Mouse (Mus musculus) heart, postnatal 10 days (tissue): ENCODE results near the gene Grk6. TPM values are rescaled to one million over a fixed set of nuclear protein-coding genes. Genes with fewer than 3 reads are reported as not detected.

ENCODE experiments used
- DNase-seq, 2 experiments: peaks; one replicate each; pipeline ENCODE4 v3.0.0; 2021
- intact Hi-C: fragments of 180-260 bp; cut with DNase I; formaldehyde crosslinking; loops from one replicate; pipeline ENCODE4 v1.15.1; 2025
- total RNA-seq, 2 experiments: library from RNA; stranded (reverse); gene quantifications; 2 replicates each; pipeline ENCODE4 v1.2.3; 2021

The Grk6 gene
- total RNA-seq = 10 to 100 TPM; 26.3 to 28.5 TPM

DNA sequence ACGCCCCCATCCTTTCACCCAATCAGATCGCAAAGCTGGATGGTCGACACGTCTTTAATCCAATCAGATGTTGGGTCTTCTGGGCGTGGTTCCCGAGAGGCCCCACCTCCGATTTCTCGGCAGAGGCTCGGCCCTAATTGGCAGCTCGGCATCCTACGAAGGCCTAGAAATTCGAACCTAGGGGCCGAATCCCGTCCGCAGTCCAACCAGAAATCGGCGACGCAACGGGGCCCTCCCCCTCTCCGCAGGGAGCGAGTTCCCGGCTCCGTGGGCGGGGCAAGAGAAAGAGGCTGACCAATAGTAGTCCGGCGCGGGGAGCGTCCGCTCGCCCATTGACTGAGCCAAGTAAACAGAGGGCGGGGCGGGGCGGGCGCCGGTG is at the start of gene Grk6:
Grk6 (plus strand) TSS at position 136 of the 379 bp plus-strand sequence.
- intact Hi-C loops = loop anchor here (10.0 kb wide), 1 partner anchor 230 kb away; no protein-coding TSS in a partner anchor
- DNase-seq = peak; percentile 99 to 100

DNA sequence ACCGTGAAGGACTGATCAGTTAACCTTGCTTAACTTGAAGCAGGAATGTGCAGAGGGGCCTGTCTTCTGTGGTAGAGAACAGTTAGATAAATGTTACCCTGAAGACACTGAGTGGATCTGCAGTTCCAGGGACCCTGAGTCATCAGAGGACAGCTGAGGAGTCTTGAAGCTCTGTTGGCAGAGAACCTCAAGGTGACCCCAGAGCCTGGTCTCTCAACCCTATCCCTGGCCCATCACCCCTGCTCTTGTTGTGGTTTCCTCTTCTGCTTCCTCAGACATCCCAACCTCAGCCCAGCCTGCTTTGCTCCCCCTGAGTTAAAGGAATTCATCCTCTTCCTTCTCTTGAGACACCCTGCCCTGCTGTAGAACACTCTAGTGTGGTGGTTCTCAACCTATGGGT is 46.8 kb upstream of the Grk6 start, which contains the start of gene Slc34a1:
Slc34a1 (plus strand) TSS at position 100 of the 400 bp plus-strand sequence.
- intact Hi-C loops = no loop called here
- no peak for DNase-seq

DNA sequence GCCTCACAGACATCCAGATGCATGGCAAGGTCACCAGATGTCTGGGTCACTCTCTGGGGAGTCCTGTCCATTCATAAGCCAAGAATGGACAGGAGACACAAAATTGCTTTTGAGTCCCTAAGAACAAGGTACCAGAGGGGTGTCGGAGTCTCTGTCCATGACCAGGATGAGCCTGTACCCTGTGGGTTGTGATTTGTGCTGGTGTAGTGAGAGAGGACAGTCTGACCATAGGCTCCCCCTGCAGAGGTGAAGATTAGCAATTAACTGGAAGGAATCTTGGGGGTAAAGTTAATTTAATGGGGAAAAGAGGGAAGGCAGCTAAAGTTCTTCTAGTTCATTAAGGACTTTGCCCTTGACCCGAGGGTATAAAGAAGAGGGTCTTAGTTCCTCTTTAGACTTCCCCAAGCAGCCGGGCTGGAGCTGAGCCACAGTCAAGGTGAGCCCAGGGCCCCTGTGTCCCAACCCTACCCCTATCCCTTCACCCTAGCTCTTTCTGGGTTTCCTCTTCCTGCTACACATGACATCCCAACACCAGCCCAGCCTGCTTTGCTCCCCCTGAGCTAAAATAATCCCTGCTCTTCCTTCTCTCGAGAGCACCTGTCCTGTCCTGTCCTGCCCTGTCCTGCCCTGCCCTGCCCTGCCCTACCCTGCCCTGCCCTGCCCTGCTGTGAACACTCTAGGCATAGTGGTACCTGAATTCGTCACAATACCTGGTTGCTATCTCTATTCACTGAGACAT is 45.4 kb upstream of the Grk6 start:
- DNase-seq = no peak
- intact Hi-C loops = no loop called here

DNA sequence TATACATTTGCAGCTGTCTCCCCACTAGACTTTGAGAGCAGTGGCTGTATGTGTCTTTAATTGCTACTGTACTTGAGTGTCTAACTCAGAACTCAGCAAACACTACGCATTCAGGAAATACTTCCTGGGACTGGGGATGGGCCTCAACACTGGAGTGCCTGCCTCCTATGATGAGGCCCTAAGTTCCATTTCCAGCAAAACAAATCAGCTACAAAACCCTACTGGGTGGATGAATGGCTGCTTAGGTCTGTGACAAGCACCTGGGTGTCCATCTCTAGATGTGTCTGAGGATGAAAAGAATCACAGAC is 44.9 kb upstream of the Grk6 start:
- intact Hi-C loops = no loop called here
- no peak for DNase-seq

DNA sequence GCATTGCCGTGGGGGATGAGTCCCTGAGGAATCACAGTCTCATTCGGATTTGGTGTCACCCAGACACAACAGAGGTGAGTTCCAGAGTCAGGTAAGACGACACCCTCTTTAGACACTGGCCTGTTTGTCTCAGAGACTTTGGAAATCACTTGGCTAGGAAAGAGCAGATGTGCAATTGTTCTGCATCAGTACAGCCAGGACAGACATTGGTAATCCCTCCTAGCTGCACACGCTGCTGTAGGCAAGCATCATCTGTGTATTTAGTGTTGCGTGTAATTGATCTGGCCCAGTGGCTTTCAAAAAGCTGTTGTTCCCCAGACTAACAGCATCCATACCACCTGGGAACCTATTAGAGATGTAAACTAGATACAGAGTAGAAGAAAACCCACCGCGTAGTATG is 41.6 kb upstream of the Grk6 start:
- intact Hi-C loops = no loop called here
- DNase-seq = no peak

DNA sequence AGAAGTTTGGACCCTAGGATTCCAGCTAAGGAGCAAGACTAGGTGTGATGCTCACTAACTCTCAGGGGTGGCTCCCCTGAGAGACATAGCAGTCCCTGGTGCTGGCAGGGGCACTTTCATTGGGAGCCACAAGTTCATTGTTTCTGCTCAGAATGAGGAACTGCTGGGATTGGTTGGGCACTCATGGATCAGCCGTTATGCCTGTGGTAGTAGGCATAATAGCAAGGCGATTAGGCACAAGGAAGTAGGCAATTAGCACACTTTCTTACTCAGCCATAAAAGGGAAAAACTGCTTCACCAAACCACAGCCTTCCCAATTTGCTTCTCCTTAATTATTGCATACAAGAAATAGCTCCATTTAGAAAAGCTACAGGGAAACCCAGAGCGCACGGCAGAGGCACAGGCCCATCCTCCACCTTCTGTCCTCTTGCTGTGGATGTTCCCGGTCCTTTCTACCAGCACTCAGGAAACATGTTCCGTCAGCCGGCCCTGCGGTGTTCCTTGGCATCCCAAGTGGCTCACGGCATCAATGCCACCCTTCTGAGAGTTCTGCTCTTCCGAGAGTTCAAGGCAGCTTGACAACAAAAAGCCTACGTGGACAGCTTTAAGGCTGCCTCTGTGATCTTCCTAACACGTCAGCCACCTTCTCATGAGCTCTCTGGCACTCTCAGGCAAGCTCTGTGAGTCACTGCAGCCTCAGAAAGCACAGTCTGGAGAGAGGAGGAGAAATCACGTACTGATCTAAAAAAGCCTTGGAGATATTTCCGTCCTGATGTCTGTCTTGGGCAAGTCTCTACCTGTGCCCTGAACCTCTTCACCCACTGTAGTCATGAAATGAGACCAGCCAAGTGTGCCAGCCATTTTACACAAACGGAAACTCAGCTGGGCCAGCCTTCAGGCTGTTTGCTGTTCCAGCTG is 40.7 kb upstream of the Grk6 start:
- no peak for DNase-seq
- intact Hi-C loops = no loop called here

DNA sequence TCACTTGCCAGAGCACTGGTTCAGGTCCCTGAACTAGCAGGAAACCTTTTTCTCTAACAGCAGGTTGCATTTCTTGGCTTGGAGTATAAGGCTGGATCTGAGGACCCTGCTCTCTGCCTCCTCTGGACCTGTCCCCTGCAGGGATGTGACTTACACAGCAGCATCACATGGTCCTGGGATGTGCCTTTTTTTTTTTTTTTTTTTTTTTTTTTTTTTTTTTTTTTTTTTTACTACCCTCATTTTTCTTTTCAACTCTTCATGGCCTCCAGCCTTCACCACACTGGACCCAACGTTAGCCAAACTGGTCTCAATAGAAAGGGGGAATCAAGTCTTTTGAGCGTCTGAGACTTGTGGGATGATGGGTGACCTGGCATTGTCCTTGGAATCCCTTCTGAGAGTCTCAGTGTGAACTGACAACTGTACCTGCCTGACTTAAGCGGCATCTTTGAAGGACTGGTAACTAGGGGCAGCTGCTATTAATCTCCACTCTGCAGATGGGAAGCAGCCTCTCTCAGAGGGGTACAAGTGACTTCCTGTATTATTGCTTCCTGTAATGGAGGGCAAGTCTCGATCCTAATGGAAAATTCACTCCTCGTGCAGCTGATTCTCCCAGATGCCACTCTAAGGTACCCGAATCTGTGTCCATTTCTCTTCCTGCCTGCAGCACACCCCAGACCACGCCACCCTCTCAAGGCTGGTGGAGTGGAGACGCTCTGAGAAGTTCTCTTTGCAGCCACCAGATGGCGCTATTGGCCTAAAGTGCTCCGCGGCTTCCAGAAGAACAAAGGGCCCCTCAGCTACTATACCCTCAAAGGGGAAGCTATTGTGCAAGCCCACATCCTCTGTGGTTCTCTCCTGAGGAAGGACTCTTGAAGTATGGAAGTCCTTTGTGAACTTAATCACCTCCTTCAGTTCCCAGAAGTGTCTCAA is 39.8 kb upstream of the Grk6 start:
- peak; percentile 82 to 87 for DNase-seq
- intact Hi-C loops = loop anchor here (1.0 to 5.0 kb wide), 3 partner anchors 64 to 132 kb away; partner anchors contain the start of gene Ddx41

DNA sequence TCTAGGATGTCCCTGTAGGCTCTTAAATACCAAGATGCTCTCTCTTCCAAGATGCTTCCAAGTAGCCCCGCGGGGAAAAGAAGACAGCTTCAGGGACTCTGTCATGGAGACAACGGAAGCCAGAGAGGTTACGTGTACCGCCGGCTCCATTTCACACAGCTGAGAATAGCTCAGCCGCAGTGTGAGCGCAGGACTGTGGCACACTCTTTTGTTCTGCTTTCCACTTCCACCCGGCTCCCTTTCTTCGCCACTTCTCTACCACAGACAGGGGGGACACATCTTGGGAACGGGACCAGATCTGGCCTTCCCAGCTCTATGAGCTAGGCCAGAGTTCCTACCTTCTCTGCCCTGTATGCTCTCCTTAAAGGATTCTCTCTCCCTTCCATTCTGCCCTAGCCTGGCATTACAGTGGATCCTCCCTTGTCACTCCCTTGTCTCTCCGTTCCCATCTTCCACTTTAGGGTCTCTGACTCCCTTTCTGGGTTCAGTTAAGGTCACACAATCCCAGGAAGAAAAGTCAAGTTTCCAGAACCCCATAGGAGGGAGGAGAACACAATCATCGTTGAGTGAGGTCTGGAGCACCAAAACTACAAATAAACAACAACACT is 39.0 kb upstream of the Grk6 start:
- intact Hi-C loops = loop anchor here (1.0 to 5.0 kb wide), 3 partner anchors 63 to 131 kb away; partner anchors contain the start of gene Ddx41
- no peak for DNase-seq

DNA sequence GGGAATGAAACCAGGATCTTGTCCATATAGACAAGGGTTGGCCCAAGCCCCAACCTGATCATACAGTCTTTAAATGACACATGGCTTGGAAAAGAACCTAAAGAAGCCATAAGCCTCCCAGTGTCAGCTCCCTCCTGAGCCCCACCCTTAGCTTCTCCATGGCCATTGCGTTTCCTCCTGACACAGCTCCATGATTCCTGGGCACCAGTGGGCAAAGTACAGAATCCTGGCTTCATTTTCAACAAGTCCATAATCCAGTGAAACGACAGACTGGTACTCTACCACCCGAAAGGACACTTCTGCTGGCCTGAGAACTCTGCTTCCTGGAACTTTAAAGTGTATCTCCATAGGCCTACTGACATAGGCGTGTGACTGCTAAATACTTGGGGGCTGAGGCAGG is 37.5 kb upstream of the Grk6 start:
- intact Hi-C loops = loop anchor here (5.0 kb wide), 1 partner anchor 130 kb away; the partner anchor contains the start of gene Ddx41
- DNase-seq = no peak

DNA sequence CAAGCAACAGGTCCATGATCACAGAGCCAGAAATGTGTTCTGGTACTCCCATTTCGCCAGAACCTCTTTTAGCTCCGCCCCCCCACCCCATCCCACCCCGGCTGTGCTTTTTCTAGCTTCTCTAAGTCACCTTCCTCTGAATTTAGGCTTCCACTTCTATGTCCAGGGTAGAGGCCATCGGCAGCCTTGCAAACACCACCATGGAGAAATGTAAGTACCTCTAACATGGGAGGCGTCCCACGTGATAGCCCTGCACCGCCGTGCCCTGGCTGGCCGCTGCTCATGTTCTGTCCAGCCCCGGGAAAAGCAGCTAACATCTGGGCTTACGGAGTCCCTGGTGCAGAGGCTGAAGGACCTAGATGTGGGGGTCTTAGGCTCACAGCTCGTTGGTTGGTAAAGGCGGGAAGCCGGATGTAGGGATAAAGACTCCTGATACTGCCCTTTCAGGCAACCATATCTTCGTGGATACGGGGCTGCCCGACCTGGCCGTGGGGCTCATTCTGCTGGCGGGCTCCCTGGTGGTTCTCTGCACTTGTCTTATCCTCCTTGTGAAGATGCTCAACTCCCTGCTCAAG is 36.2 kb upstream of the Grk6 start:
- no peak for DNase-seq
- intact Hi-C loops = loop anchor here (5.0 kb wide), 1 partner anchor 129 kb away; the partner anchor contains the start of gene Ddx41

DNA sequence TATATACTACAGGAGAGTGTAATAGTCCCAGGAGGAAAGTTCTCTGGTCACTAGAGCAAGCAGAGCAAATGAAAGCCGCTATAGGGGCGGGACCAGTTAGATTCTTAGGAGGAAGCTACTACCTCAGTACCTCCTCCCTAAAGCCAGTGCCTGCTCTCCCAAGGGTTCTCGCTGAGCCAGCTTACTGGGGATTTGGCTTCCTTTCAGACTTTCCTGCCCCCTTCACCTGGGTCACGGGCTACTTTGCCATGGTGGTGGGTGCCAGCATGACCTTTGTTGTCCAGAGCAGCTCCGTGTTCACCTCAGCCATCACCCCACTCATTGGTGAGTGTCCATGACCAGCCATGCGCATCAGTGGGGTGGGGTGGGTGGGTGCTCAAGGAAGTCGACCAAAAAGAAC is 33.0 kb upstream of the Grk6 start:
- no peak for DNase-seq
- intact Hi-C loops = no loop called here

DNA sequence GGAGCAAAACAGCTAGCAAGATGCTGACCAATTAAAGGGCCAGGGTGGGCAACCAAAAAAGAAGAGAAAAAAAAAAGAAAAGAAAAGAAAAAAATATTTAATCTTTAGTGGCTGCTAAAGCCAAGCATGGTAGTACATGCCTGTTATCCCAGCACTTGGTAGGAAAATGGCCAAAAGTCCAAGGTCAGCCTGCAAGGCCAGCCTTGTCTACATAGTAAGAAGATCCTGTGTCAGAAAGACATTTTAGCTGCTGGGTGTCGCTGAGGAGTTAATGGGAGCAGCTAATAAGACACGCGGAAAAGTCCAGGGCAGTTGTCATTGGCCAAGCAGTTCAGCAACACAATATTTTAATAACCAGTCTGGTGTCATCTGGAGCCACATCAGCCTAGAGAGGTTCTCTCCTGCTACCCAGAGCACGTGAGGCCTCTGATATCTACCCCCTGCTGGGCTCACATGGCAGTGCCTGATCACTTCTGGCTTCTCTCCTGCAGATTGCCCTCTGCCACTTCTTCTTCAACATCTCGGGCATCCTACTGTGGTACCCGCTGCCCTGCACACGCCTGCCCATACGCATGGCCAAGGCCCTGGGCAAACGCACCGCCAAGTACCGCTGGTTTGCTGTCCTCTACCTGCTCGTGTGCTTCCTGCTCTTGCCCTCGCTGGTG is 32.1 kb upstream of the Grk6 start:
- DNase-seq = no peak
- intact Hi-C loops = no loop called here

DNA sequence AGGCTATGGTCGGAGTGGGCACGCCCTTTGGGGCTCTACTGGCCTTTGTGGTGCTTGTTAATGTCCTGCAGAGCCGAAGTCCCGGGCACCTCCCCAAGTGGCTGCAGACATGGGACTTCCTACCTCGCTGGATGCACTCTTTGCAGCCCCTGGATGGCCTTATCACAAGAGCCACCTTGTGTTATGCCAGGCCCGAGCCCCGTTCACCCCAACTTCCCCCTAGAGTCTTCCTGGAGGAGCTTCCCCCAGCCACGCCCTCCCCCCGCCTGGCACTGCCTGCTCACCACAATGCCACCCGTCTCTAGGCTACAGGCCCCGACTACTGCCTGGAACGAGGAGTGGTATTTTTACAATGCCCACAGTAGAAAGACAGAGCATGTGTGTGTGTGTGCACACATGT is 31.5 kb upstream of the Grk6 start:
- intact Hi-C loops = no loop called here
- no peak for DNase-seq

DNA sequence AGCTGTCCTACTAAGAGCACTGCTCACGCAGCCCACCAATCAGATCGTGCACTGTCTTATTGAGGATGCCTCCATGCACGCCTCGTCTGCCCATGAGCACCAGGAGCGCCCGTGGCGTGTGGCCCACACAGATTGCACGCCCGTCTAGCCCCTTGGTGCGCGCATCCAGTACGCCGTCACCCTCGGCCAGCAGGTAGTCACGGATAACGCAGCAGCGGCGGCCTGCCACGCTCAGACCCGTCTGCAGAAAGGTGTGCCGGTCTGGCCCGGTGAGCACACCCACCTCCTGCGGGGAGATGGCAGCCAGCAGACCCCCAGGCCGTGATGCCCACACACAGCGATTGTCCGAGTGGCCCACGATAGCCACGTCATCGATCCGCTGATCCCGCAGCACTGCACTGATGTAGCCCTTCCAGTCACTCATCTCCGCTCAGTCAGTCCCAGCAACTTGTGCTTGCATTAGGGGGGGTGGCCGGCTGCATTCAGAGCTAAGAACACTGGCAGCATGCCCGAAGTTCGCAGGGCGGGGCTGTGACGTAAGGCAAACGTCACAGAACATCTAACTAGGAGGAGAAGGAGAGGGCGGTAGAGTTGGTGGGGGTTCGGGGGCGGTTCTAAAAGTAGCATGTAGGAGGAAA is 30.0 kb upstream of the Grk6 start, which contains the start of gene Pfn3:
Pfn3 (minus strand) TSS at position 490 of the 638 bp plus-strand sequence.
- intact Hi-C loops = no loop called here
- DNase-seq = peak; percentile 49 to 51

DNA sequence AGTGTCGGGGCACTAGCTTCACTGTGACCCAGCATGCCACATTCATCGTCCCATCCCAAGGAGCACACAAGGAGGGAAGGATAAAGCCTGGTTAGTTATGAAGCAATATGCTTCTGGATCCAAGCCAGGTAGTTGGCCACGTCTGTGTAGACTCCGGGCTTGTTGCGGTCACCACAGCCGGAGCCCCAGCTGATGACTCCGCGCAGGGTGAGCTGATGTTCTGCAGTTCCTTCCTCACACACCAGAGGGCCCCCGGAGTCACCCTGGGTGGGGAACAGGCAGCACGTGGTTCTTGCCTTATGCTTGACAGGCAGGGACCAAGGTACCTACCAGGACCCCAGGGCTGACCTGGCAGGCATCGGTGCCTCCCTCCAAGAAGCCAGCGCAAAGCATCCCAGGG is 26.9 kb upstream of the Grk6 start:
- DNase-seq = peak; percentile 89 to 96
- intact Hi-C loops = loop anchor here (1.0 kb wide), 2 partner anchors 53 to 99 kb away; no protein-coding TSS in a partner anchor

DNA sequence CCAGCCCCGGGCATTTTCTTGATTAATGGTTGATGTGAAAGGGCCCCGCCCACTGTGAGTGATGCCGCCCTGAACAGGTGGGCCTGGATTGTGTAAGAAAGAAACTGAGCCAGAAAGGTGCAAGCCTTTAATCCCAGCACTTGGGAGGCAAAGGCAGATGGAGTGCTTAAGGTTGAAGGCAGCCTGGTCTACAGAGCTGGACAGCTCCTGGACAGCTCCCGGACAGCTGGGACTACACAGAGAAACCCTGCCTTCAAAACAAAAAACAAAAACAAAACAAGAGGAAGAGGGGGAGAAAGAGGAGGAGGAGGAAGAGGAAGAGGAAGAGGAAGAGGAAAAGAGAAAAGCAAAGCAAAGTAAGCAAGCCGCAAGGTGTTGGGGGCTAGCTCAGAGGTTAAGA is 25.7 kb upstream of the Grk6 start:
- DNase-seq = no peak
- intact Hi-C loops = no loop called here

DNA sequence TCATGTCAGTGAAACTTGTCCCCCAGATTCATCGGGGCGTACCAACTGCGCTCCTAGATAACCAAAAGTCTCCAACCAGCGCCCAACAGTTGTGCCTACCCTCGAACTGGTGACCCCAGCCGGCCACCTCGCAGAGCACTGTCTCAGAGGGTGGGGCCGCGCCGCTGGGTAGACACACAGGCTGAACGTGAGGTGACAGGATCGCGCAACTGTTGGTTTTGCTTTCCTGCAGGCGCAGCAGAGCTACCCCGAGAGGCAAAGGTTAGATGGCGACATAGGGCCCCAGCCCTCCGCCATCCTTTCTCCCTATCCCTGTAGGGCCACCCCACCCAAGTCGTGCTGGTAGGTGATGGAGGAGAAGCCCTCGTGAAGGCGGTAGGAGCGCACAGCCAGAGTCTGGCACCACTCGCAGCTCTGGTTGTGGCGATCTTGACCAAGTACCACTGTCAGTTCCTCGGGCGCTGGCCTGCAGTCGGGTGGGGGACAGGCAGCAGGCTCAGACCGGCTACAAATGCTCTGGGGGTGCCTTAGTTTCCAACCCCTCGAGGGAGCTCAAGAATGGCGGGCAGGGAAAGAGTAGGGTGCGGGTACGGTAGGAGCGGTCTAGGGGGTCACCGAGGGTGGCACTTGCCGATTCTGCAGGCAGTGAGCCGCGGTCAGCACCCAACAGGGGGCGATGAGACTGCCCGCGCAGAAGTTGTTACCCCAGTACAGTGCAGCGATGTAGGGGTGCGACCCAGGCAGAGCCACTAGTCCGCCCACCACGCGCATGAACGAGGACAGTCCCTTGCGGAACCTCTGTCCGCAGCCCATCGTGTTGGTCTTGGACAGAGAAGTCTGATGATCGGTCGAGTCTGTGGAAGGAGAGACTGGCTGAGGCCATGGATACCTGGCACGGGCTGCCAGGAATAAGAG is 24.6 kb upstream of the Grk6 start:
- no peak for DNase-seq
- intact Hi-C loops = no loop called here
